Mouse (Mus musculus) MEL (cell line): Measurements from ENCODE around the gene Neu1. TPM values are rescaled to one million over a fixed set of nuclear protein-coding genes. Genes with fewer than 3 reads are reported as not detected.

Experiments used
- DNase-seq: peaks from one replicate; pipeline ENCODE4 v3.0.0; 2011; ENCODE audit warnings: low read depth, low spot score
- H3K27ac ChIP-seq: 2 replicates; pipeline ENCODE4 v1.5.1; 2012; ENCODE audit warnings: low read depth, mild to moderate bottlenecking, control low read depth, low read length, moderate library complexity; ENCODE audit not compliant: control insufficient read depth
- H3K27me3 ChIP-seq, 2 experiments: fragments of 150-350 bp in 1 of 2; sonication (generic) in 1 of 2; 2 replicates each; pipeline ENCODE4 v1.6.1; 2012; ENCODE audit warnings: low read length in 2 of 2, mild to moderate bottlenecking in 2 of 2, improper control_type of control experiment in 1 of 2, moderate library complexity in 1 of 2; ENCODE audit not compliant: insufficient read depth in 2 of 2, control insufficient read depth in 1 of 2
- H3K36me3 ChIP-seq, 2 experiments: 2 replicates each; pipeline ENCODE4 v1.6.1; 2012 to 2014; ENCODE audit warnings: low read length in 2 of 2, improper control_type of control experiment in 1 of 2, inconsistent platforms in 1 of 2, mild to moderate bottlenecking in 1 of 2; ENCODE audit not compliant: insufficient read depth in 2 of 2, control insufficient read depth in 1 of 2
- H3K4me1 ChIP-seq, 2 experiments: fragments of 150-350 bp in 1 of 2; sonication (generic) in 1 of 2; 2 replicates each; pipeline ENCODE4 v1.6.1; 2012; ENCODE audit warnings: low read length in 2 of 2, improper control_type of control experiment in 1 of 2, mild to moderate bottlenecking in 1 of 2; ENCODE audit not compliant: insufficient read depth in 2 of 2, control insufficient read depth in 1 of 2
- H3K4me3 ChIP-seq, 2 experiments: fragments of 150-350 bp in 1 of 2; sonication (generic) in 1 of 2; 2 replicates each; pipeline ENCODE4 v1.5.1; 2012; ENCODE audit warnings: low read depth in 2 of 2, low read length in 2 of 2, mild to moderate bottlenecking in 2 of 2, moderate library complexity in 2 of 2, control low read depth in 1 of 2, improper control_type of control experiment in 1 of 2; ENCODE audit not compliant: control insufficient read depth in 1 of 2, insufficient read depth in 1 of 2
- H3K79me2 ChIP-seq: 2 replicates; pipeline ENCODE4 v1.6.1; 2012; ENCODE audit warnings: mild to moderate bottlenecking, low read length, moderate library complexity; ENCODE audit not compliant: control insufficient read depth, poor library complexity, insufficient read depth
- H3K9ac ChIP-seq: 2 replicates; pipeline ENCODE4 v1.6.1; 2012; ENCODE audit warnings: low read depth, mild to moderate bottlenecking, control low read depth, low read length, moderate library complexity; ENCODE audit not compliant: control insufficient read depth, poor library complexity, severe bottlenecking
- H3K9me3 ChIP-seq: fragments of 150-350 bp; sonication (generic); replicated peaks from 2 replicates; pipeline ENCODE4 v1.6.1; 2012; ENCODE audit warnings: mild to moderate bottlenecking, low read length, improper control_type of control experiment, moderate library complexity; ENCODE audit not compliant: insufficient read depth
- CHD1 ChIP-seq: IDR thresholded peaks from 2 replicates; pipeline ENCODE4 v1.6.1; 2012; ENCODE audit warnings: low read depth, mild to moderate bottlenecking, inconsistent platforms, low read length, improper control_type of control experiment
- CTCF ChIP-seq, 3 experiments: IDR thresholded peaks in 2 of 3; conservative IDR thresholded peaks in 1 of 3; 2 replicates each; pipeline ENCODE4 v1.5.1; 2011 to 2012; ENCODE audit warnings: low read length in 3 of 3, low read depth in 2 of 3, mild to moderate bottlenecking in 2 of 3, improper control_type of control experiment in 1 of 3, inconsistent platforms in 1 of 3, mixed read lengths in 1 of 3, moderate library complexity in 1 of 3; ENCODE audit not compliant: control insufficient read depth in 1 of 3, insufficient read depth in 1 of 3, poor library complexity in 1 of 3, severe bottlenecking in 1 of 3
- E2F4 ChIP-seq: IDR thresholded peaks from 2 replicates; pipeline ENCODE4 v1.6.1; 2011; ENCODE audit warnings: low read depth, low read length, improper control_type of control experiment, borderline replicate concordance
- EP300 ChIP-seq, 2 experiments: IDR thresholded peaks; 2 replicates each; pipeline ENCODE4 v1.6.1; 2011; ENCODE audit warnings: improper control_type of control experiment in 2 of 2, low read length in 2 of 2, low read depth in 1 of 2, mild to moderate bottlenecking in 1 of 2
- GATA1 ChIP-seq: IDR thresholded peaks from 2 replicates; pipeline ENCODE4 v1.6.1; 2011; ENCODE audit warnings: low read depth, low read length, improper control_type of control experiment
- KAT2A ChIP-seq: conservative IDR thresholded peaks from 2 replicates; pipeline ENCODE4 v1.6.1; 2012; ENCODE audit warnings: low read depth, low read length, improper control_type of control experiment, inconsistent platforms
- MAFK ChIP-seq: IDR thresholded peaks from 2 replicates; pipeline ENCODE4 v1.6.1; 2011; ENCODE audit warnings: low read depth, mild to moderate bottlenecking, low read length, improper control_type of control experiment, borderline replicate concordance
- MAX ChIP-seq: IDR thresholded peaks from 2 replicates; pipeline ENCODE4 v1.6.1; 2011; ENCODE audit warnings: low read length, improper control_type of control experiment
- MAZ ChIP-seq: IDR thresholded peaks from 2 replicates; pipeline ENCODE4 v1.6.1; 2012; ENCODE audit warnings: low read depth, mild to moderate bottlenecking, inconsistent platforms, low read length, improper control_type of control experiment
- MXI1 ChIP-seq: IDR thresholded peaks from 2 replicates; pipeline ENCODE4 v1.6.1; 2011; ENCODE audit warnings: mild to moderate bottlenecking, low read depth, low read length, improper control_type of control experiment
- NRF1 ChIP-seq: IDR thresholded peaks from 2 replicates; pipeline ENCODE4 v1.6.1; 2014; ENCODE audit warnings: low read depth, mild to moderate bottlenecking, inconsistent platforms, low read length, improper control_type of control experiment, moderate library complexity; ENCODE audit not compliant: poor library complexity, insufficient read depth, severe bottlenecking
- POLR2AphosphoS5 ChIP-seq: IDR thresholded peaks from 2 replicates; pipeline ENCODE4 v1.6.1; 2012; ENCODE audit warnings: low read depth, borderline replicate concordance, mild to moderate bottlenecking, inconsistent platforms, low read length, moderate library complexity, mixed read lengths
- SIN3A ChIP-seq: IDR thresholded peaks from 2 replicates; pipeline ENCODE4 v1.6.1; 2012; ENCODE audit warnings: low read length, improper control_type of control experiment, inconsistent platforms
- SMC3 ChIP-seq: IDR thresholded peaks from 2 replicates; pipeline ENCODE4 v1.6.1; 2011; ENCODE audit warnings: low read depth, low read length, improper control_type of control experiment
- ZKSCAN1 ChIP-seq: IDR thresholded peaks from 2 replicates; pipeline ENCODE4 v1.6.1; 2012; ENCODE audit warnings: low read depth, mild to moderate bottlenecking, inconsistent platforms, low read length, improper control_type of control experiment, moderate library complexity
- polyA plus RNA-seq, 2 experiments: library from polyadenylated mRNA; stranded (reverse) in 1 of 2; unstranded in 1 of 2; fragments of >175 nt in 1 of 2; fragments of >200 nt in 1 of 2; gene quantifications; 2 replicates each; pipeline versions ENCODE4 v1.2.1 to v1.2.4; 2012; ENCODE audit warnings: low replicate concordance in 2 of 2, low read depth in 1 of 2; ENCODE audit not compliant: insufficient read length in 2 of 2, insufficient read depth in 1 of 2, missing spikeins in 1 of 2
- total RNA-seq: library from RNA; depleted of rRNA; stranded (reverse); fragments of 300-350 nt; gene quantifications from 2 replicates; pipeline ENCODE4 v1.2.3, GENCODE M21; 2012

Neu1 gene
- total and polyA plus RNA-seq, 3 experiments: 6.5 to 7.9 TPM; not detected in 1

GRCm38 (mm10) chr17:34928841-34929240, 2.2 kb upstream of the Neu1 start:
- no peak for DNase-seq
- H3K27me3 ChIP-seq: no peaks in the 10 kb centered on the region
- H3K4me3 ChIP-seq: no peak overlapping the region
- H3K4me1 ChIP-seq: peaks cover 5 to 14% of the 10 kb centered on the region in 2 experiments
- no peaks in the 10 kb centered on the region for H3K9me3 ChIP-seq
- H3K79me2 ChIP-seq: peaks cover 5% of the 10 kb centered on the region; the same call in 1 of the 2 replicates
- no peak overlapping the region for H3K27ac ChIP-seq
- no peak overlapping the region for H3K9ac ChIP-seq
- TF ChIP-seq MAZ (no peak), POLR2AphosphoS5 (no peak), MXI1 (no peak)
- H3K36me3 ChIP-seq: peaks cover 0 to 6% of the 10 kb centered on the region in 2 experiments; a peak in 2 of 4 replicates

DNA sequence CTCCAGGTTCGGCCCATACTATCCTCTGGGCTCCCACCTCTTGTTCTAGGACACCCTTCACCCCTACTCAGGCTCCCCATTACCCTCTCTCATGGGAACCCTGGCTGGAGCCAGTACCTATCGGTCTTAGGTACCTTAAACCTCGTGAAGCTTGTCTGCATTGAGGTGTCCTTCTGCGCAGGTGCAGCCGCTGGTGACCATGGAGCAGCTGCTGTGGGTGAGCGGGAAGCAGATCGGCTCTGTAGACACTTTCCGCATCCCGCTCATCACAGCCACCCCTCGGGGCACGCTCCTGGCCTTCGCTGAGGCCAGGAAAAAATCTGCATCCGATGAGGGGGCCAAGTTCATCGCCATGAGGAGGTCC, 664 bp downstream of the Neu1 start:
- H3K27me3 ChIP-seq: no peaks in the 10 kb centered on the region
- H3K9ac ChIP-seq: peak overlapping the region; percentile 68
- H3K27ac ChIP-seq: no peak overlapping the region
- H3K36me3 ChIP-seq: peaks cover 0 to 6% of the 10 kb centered on the region in 2 experiments; a peak in 2 of 4 replicates
- peak; percentile 52 for DNase-seq
- peaks cover 3 to 10% of the 10 kb centered on the region in 2 experiments; a peak in 3 of 4 replicates for H3K4me1 ChIP-seq
- peaks cover 5% of the 10 kb centered on the region; the same call in 1 of the 2 replicates for H3K79me2 ChIP-seq
- TF ChIP-seq SMC3 (no peak), NRF1 (peak; percentile 60; the same call in 1 of the 2 replicates), MAFK (no peak), CTCF (IDR thresholded peaks at IDR 0.05 in 2 of 3, conservative IDR thresholded peaks at IDR 0.05 in 1 of 3; ENCODE audit: control insufficient read depth in 1 of 3, insufficient read depth in 1 of 3, low read depth in 2 of 3, low read length in 3 of 3, poor library complexity in 1 of 3, severe bottlenecking in 1 of 3) (no peak), E2F4 (no peak), POLR2AphosphoS5 (no peak), CHD1 (no peak), GATA1 (no peak), ZKSCAN1 (no peak)
- no peaks in the 10 kb centered on the region for H3K9me3 ChIP-seq
- H3K4me3 ChIP-seq: peak overlapping the region; percentile 70 to 84

DNA sequence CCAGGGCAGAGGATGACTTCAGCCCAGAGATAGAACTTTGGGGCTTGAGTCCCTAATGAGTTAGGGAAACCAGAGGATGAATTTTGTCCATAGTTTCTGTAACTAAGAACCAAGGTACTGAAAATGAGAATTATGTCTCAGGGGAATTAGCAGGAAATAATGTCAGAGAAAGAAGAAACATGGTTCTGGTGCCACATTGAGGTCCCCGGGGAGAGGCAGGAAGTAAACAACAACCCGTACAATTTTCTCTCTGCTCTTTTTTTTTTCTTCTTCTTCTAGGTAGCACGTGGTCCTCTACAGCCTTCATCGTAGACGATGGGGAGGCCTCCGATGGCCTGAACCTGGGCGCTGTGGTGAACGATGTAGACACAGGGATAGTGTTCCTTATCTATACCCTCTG, 1.2 kb downstream of the Neu1 start:
- H3K4me1 ChIP-seq: peaks cover 3 to 10% of the 10 kb centered on the region in 2 experiments; a peak in 3 of 4 replicates
- H3K36me3 ChIP-seq: peaks cover 0 to 6% of the 10 kb centered on the region in 2 experiments; a peak in 2 of 4 replicates
- H3K27me3 ChIP-seq: no peaks in the 10 kb centered on the region
- peak overlapping the region; percentile 68 for H3K9ac ChIP-seq
- H3K27ac ChIP-seq: no peak overlapping the region
- TF ChIP-seq MAX (0 out of 2 replicates have a peak, but pooled peaks have one; percentile 10), SIN3A (no peak), EP300 (IDR thresholded peaks at IDR 0.05; ENCODE audit: low read depth in 1 of 2, low read length in 2 of 2) (no peak), MXI1 (0 out of 2 replicates have a peak, but pooled peaks have one; percentile 33), KAT2A (no peak)
- TF ChIP-seq, all 39 proteins: peak for 2
- DNase-seq: no peak
- Histone ChIP-seq H3K9me3 (no peaks in the 10 kb centered on the region), H3K79me2 (peaks cover 5% of the 10 kb centered on the region; the same call in 1 of the 2 replicates), H3K4me3 (peak overlapping the region in 1 of 2 experiments; percentile 70; a peak in 2 of 4 replicates)
